Mouse (Mus musculus): ENCODE data around the gene Pym1. TPM values are rescaled to one million over a fixed set of nuclear protein-coding genes. Genes with fewer than 3 reads are reported as not detected.
A peak's percentile ranks its signal among the peaks of the same experiment; 100 is the strongest.

The Pym1 gene
- polyA plus RNA-seq, 1 experiment from 2014 or later, result 37.7 TPM

DNA sequence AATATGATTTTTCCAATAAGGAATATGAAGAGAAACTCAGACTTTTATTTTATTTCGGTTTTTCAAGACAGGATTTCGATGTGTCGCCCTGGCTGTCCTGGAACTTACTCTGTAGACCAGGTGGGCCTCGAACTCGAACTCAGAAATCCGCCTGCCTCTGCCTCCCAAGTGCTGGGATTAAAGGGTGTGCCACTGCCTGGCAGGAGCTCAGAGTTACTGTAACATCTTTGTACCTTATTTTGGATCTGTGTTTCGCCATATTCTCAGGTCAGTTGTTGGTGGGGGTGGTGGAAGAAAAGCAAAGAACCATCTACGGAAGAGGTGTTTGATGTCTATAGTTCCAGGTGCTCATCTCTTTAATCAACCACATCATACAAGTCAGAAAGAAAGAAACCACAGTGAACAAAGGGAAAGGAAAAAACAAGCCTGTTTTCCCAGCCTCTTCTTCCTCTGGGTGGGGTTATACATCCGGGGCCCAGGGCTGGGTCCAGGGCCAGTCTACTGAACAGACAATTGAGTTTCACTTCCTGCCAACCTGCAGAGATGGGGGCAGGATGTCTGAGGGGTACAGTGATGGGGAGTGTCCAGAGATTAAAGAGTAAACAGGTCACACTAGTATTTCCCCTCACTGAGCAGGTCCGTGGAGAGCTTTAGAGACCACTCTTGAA lies 1.6 kb upstream of the Pym1 start:
- H3K4me1 ChIP-seq, result peaks cover 34% of the 10 kb centered on the region
- WGBS, result 86% methylated on average over 10 of the region's 10 CpGs
- H3K27me3 ChIP-seq, result no peaks in the 10 kb centered on the region
- H3K27ac ChIP-seq (replicated peaks), result no peak overlapping the region
- H3K9ac ChIP-seq, result no peak overlapping the region
- no peak overlapping the region for H3K4me3 ChIP-seq (replicated peaks)
- H3K9me3 ChIP-seq (replicated peaks), result no peaks in the 10 kb centered on the region
- no peak for ATAC-seq (ENCODE audit: insufficient number of reproducible peaks, low FRiP score, low TSS enrichment, low read depth)
- no peak overlapping the region for H3K4me2 ChIP-seq (replicated peaks)
- H3K36me3 ChIP-seq, result no peaks in the 10 kb centered on the region

- Histone ChIP-seq H3K9me3 (replicated peaks) (no peaks in the 10 kb centered on the region), H3K4me1 (peaks cover 34% of the 10 kb centered on the region), H3K27me3 (no peaks in the 10 kb centered on the region), H3K9ac (peak overlapping the region; percentile 77; the same call in 1 of the 2 replicates), H3K27ac (replicated peaks) (peak overlapping the region; percentile 97), H3K36me3 (no peaks in the 10 kb centered on the region), H3K4me3 (replicated peaks) (peak overlapping the region; percentile 66), H3K4me2 (replicated peaks) (peak overlapping the region; percentile 84)
- WGBS, result 31% methylated on average over 9 of the region's 9 CpGs
- no peak for ATAC-seq (ENCODE audit: insufficient number of reproducible peaks, low FRiP score, low TSS enrichment, low read depth)
Measured at GRCm38 (mm10) chr10:128746972-128747645, 580 bp upstream of the Pym1 start.

GRCm38 (mm10) chr10:128748252-128748864 lies 669 bp downstream of the Pym1 start:
- Histone ChIP-seq H3K4me1 (peaks cover 30% of the 10 kb centered on the region), H3K4me3 (replicated peaks) (peak overlapping the region; percentile 66), H3K27ac (replicated peaks) (peak overlapping the region; percentile 97), H3K27me3 (no peaks in the 10 kb centered on the region), H3K36me3 (0 out of 2 replicates have a peak, but pooled peaks cover 2% of the 10 kb centered on the region), H3K9ac (peak overlapping the region; percentile 77), H3K4me2 (replicated peaks) (peak overlapping the region; percentile 84), H3K9me3 (replicated peaks) (no peaks in the 10 kb centered on the region)
- ATAC-seq (ENCODE audit: insufficient number of reproducible peaks, low FRiP score, low TSS enrichment, low read depth), result peak; percentile 84
- under 1% methylated on average over 37 of the region's 37 CpGs for WGBS

DNA sequence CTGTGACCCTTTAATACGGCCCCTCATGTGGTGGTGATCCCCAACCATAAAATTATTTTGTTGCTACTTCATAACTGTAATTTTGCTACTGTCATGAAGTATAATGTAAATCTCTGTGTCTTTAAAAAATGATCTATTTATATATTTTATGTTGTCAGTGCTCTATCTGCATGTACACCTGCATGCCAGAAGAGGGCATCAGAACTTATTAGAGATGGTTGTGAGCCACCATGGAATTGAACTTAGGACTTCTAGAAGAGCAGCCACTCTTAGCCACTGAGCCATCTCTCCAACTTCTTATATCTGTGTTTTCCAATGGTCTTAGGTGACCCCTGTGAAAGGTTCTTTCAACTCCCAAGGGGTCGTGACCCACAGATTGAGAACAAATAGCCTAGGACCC lies 25.2 kb downstream of the Pym1 start:
- Histone ChIP-seq H3K9me3 (replicated peaks) (no peaks in the 10 kb centered on the region), H3K27me3 (no peaks in the 10 kb centered on the region), H3K36me3 (no peaks in the 10 kb centered on the region; the same call in 1 of the 2 replicates), H3K27ac (replicated peaks) (no peak overlapping the region), H3K4me1 (no peaks in the 10 kb centered on the region), H3K9ac (no peak overlapping the region), H3K4me3 (replicated peaks) (no peak overlapping the region), H3K4me2 (replicated peaks) (no peak overlapping the region)
- no peak for ATAC-seq (ENCODE audit: insufficient number of reproducible peaks, low FRiP score, low TSS enrichment, low read depth)
- WGBS, result 79% methylated on average over 2 of the region's 2 CpGs

- ATAC-seq (ENCODE audit: insufficient number of reproducible peaks, low FRiP score, low TSS enrichment, low read depth), result no peak
- Histone ChIP-seq H3K4me3 (replicated peaks) (no peak overlapping the region), H3K4me1 (peaks cover 4% of the 10 kb centered on the region), H3K36me3 (no peaks in the 10 kb centered on the region), H3K9me3 (replicated peaks) (no peaks in the 10 kb centered on the region), H3K27me3 (no peaks in the 10 kb centered on the region), H3K4me2 (replicated peaks) (no peak overlapping the region), H3K27ac (replicated peaks) (no peak overlapping the region), H3K9ac (no peak overlapping the region)
- WGBS, result 22% methylated on average over 5 of the region's 5 CpGs
Measured at GRCm38 (mm10) chr10:128773685-128774084, 26.0 kb downstream of the Pym1 start.

DNA sequence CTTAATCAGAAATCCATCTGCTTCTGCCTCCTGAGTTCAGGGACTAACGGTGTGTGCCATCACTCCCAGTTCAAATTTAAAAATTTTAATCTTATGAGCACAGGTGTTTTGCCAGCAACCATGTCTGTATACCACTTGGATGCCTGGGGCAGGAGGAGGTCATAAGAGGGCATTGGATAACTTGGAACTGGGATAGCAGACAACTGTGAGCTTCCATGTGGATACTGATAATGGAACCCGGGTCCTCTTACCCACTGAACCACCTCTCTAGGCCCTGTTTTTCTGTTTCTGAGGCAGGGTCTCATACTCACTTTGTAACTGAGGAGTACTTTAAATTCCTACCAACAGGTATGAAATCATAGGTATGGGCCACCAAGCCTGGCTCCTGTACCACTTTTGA lies 30.8 kb downstream of the Pym1 start:
- Histone ChIP-seq H3K36me3 (no peaks in the 10 kb centered on the region), H3K4me3 (replicated peaks) (no peak overlapping the region), H3K9ac (no peak overlapping the region), H3K4me1 (peaks cover 13% of the 10 kb centered on the region), H3K9me3 (replicated peaks) (no peaks in the 10 kb centered on the region), H3K4me2 (replicated peaks) (no peak overlapping the region), H3K27ac (replicated peaks) (peak overlapping the region; percentile 84), H3K27me3 (no peaks in the 10 kb centered on the region)
- WGBS, result 84% methylated on average over 2 of the region's 2 CpGs
- no peak for ATAC-seq (ENCODE audit: insufficient number of reproducible peaks, low FRiP score, low TSS enrichment, low read depth)

DNA sequence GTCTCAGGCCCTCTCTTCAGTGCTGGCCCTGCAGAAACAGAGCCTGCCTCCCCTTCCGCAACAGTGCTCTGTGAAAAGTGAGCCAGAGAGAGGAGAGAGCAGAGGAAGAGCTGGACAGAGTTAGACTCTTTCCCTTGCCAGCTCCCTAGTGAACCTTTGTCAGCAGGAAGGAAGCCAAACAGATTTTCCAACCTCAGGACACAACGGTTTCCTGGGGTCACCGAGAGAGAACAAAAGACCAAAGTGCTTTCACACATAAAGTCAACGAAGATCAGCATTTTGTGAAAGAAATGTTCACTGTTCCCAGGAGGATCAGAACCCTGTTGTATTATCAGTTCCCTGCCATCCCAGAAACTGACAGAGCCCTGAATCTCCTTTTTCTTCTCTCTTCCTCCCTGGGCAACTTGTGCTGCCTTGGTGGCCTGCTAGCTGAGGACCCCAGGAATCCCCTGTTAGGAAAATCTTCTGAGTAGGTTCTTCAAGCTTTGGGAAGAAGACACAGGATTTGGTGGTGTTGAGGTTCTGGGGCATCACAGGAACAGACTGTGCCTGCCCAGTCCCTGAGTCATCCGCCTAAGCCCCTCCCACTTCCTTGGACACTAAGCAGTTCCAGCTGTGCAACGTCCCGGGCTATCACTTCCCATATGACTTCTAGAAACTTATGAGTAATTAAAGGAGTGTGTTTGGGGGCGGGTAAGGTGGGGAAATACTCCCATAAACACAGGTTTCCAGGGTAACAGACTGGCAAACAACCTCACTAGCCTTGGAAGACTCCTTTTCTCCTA lies 31.5 kb downstream of the Pym1 start:
- ATAC-seq (ENCODE audit: insufficient number of reproducible peaks, low FRiP score, low TSS enrichment, low read depth), result peak; percentile 93
- Histone ChIP-seq H3K27me3 (no peaks in the 10 kb centered on the region), H3K36me3 (no peaks in the 10 kb centered on the region), H3K4me2 (replicated peaks) (no peak overlapping the region), H3K4me1 (peaks cover 13% of the 10 kb centered on the region), H3K9me3 (replicated peaks) (no peaks in the 10 kb centered on the region), H3K9ac (no peak overlapping the region), H3K27ac (replicated peaks) (peak overlapping the region; percentile 84), H3K4me3 (replicated peaks) (no peak overlapping the region)
- WGBS, result 15% methylated on average over 8 of the region's 8 CpGs

DNA sequence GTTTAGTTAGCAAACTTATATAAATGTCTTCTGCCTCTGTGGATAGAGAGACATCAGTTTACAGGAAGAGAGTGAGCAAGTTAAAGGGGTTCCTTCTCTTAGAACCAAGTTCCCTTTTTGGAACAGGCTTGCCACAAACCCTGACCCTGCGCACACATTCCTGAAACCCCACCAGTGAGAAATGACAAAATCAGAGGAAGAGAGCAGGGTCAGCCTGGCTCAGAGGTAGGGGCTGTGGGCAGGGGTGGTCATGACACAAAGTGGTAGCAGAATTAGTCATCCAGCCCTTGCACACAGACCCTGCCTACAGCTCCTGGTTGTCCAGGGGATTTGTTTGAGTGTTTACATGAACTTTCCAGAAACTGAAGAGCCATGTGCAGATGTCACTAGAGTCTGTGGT lies 32.5 kb downstream of the Pym1 start:
- no peak overlapping the region for H3K4me2 ChIP-seq (replicated peaks)
- peaks cover 13% of the 10 kb centered on the region for H3K4me1 ChIP-seq
- 0 out of 2 replicates have a peak, but pooled peaks cover 5% of the 10 kb centered on the region for H3K9me3 ChIP-seq (replicated peaks)
- peak overlapping the region; percentile 84 for H3K27ac ChIP-seq (replicated peaks)
- no peak overlapping the region for H3K9ac ChIP-seq
- H3K27me3 ChIP-seq, result no peaks in the 10 kb centered on the region
- WGBS, result 78% methylated on average over 1 of the region's 1 CpGs
- no peak overlapping the region for H3K4me3 ChIP-seq (replicated peaks)
- no peaks in the 10 kb centered on the region for H3K36me3 ChIP-seq
- ATAC-seq (ENCODE audit: insufficient number of reproducible peaks, low FRiP score, low TSS enrichment, low read depth), result no peak

GRCm38 (mm10) chr10:128790398-128791124 lies 42.9 kb downstream of the Pym1 start, which contains the start of gene Mmp19:
TSS of gene Mmp19 (plus strand) at chr10:128790910.
- whole genome bisulfite sequencing, result 65% methylated on average over 7 of the region's 7 CpGs
- no peak within 1 kb of the TSS for H3K4me2 ChIP-seq (replicated peaks)
- no peaks in the 10 kb centered on the region for H3K36me3 ChIP-seq
- H3K27me3 ChIP-seq, result no peaks in the 10 kb centered on the region
- no peak for ATAC-seq (ENCODE audit: insufficient number of reproducible peaks, low FRiP score, low TSS enrichment, low read depth)
- no peak within 1 kb of the TSS for H3K27ac ChIP-seq (replicated peaks)
- H3K9me3 ChIP-seq (replicated peaks), result no peaks in the 10 kb centered on the region
- no peak within 1 kb of the TSS for H3K4me3 ChIP-seq (replicated peaks)
- H3K4me1 ChIP-seq, result no peaks in the 10 kb centered on the region
- H3K9ac ChIP-seq, result no peak within 1 kb of the TSS

DNA sequence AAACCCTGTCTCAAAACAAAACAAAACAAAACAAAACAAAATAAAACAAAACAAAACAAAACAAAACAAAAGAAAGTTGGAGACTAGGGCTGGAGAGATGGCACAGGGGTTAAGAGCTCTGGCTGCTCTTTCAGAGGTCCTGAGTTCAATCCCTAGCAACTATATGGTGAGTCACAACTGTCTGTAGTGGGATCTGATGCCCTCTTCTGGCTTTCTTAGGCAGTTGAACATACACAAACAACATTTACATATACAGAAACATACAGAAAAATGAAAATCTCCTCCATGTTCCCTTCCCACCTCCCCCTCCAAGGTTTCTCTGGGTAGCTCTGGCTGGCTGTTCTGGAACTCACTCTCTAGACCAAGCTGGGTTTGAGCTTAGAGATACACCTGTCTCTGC lies 44.4 kb downstream of the Pym1 start:
- Histone ChIP-seq H3K9ac (no peak overlapping the region), H3K4me1 (no peaks in the 10 kb centered on the region), H3K27ac (replicated peaks) (no peak overlapping the region), H3K36me3 (no peaks in the 10 kb centered on the region), H3K4me3 (replicated peaks) (no peak overlapping the region), H3K4me2 (replicated peaks) (no peak overlapping the region), H3K9me3 (replicated peaks) (no peaks in the 10 kb centered on the region), H3K27me3 (no peaks in the 10 kb centered on the region)
- no peak for ATAC-seq (ENCODE audit: insufficient number of reproducible peaks, low FRiP score, low TSS enrichment, low read depth)

All from embryonic facial prominence, embryonic 15.5 days (tissue).